Mouse (Mus musculus) limb, embryonic 15.5 days (tissue): Measurements from ENCODE around the gene Gm49027. TPM values are rescaled to one million over a fixed set of nuclear protein-coding genes. Genes with fewer than 3 reads are reported as not detected.

ENCODE experiments used
- ATAC-seq: fragments of 200-750 bp; cut with Nextera tagmentation; 2 replicates; pipeline ENCODE4 v1.8.0; 2017; ENCODE audit warnings: low read depth, moderate TSS enrichment; ENCODE audit not compliant: insufficient number of reproducible peaks, low FRiP score, low TSS enrichment
- H3K27ac ChIP-seq: fragments of 300-500 bp; sonication (generic); 2 replicates; pipeline ENCODE4 v1.5.1; 2015; ENCODE audit warnings: moderate library complexity, mild to moderate bottlenecking, inconsistent platforms
- H3K27me3 ChIP-seq: fragments of 300-500 bp; sonication (generic); 2 replicates; pipeline ENCODE4 v1.6.1; 2015; ENCODE audit warnings: inconsistent platforms
- H3K36me3 ChIP-seq: fragments of 300-500 bp; sonication (generic); 2 replicates; pipeline ENCODE4 v1.6.1; 2015; ENCODE audit warnings: inconsistent platforms
- H3K4me1 ChIP-seq: fragments of 300-500 bp; sonication (generic); 2 replicates; pipeline ENCODE4 v1.6.1; 2015; ENCODE audit warnings: inconsistent platforms
- H3K4me2 ChIP-seq: fragments of 300-500 bp; sonication (generic); 2 replicates; pipeline ENCODE4 v1.6.1; 2015; ENCODE audit warnings: mild to moderate bottlenecking, inconsistent platforms
- H3K4me3 ChIP-seq: fragments of 300-500 bp; sonication (generic); 2 replicates; pipeline ENCODE4 v1.5.1; 2015; ENCODE audit warnings: mild to moderate bottlenecking, inconsistent platforms
- H3K9ac ChIP-seq: fragments of 300-500 bp; sonication (generic); 2 replicates; pipeline ENCODE4 v1.6.1; 2015; ENCODE audit warnings: inconsistent platforms
- H3K9me3 ChIP-seq: fragments of 300-500 bp; sonication (generic); 2 replicates; pipeline ENCODE4 v1.6.1; 2016; ENCODE audit warnings: inconsistent platforms
- WGBS: fragments of 180-500 bp; shearing (Covaris S2); methylation state at CpG from one replicate; pipeline ENCODE4 v1.1.7; 2015; 5-methylcytosine and 5-hydroxymethylcytosine counted together
- microRNA-seq: library from miRNA; unstranded; fragments of <30 nt; microRNA quantifications from one replicate; pipeline ENCODE4, GENCODE M21; 2016
- polyA plus RNA-seq: library from polyadenylated mRNA; unstranded; fragments of >200 nt; fragmentation: Nextera tagmentation; extraction: Ambion mirVana; gene quantifications from 2 replicates; pipeline ENCODE4 v1.2.1, GENCODE M21; 2015

Gm49027 gene
- polyA plus RNA-seq, 1 experiment from 2014 or later, result 0.44 TPM

DNA sequence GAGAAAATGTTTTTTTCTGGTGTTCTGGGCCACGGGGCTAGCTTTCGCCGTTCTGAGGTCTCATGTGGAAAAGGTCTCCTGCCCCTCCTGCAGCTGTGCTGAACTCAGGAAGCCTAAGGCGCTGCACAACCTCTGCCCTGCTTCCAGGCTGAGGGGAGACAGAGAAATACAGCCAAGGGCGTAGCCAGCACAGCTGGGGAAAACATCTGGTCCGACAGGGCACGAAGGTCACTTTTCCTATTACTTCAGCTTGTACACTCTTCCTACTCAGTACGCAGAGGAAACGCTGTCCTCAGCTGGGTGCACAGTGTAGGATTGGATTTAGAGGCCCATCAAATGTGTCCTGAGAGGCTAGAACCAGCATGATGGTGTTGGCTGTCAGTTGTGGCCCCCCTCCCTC is 35.4 kb downstream of the Gm49027 start:
- H3K36me3 ChIP-seq, result no peaks in the 10 kb centered on the region
- no peak overlapping the region for H3K9ac ChIP-seq
- no peak overlapping the region for H3K27ac ChIP-seq
- H3K4me2 ChIP-seq, result no peak overlapping the region
- WGBS, result 38% methylated on average over 9 of the region's 9 CpGs
- peaks cover 7% of the 10 kb centered on the region for H3K4me1 ChIP-seq
- no peak for ATAC-seq
- no peaks in the 10 kb centered on the region for H3K27me3 ChIP-seq
- no peaks in the 10 kb centered on the region for H3K9me3 ChIP-seq
- H3K4me3 ChIP-seq, result no peak overlapping the region

DNA sequence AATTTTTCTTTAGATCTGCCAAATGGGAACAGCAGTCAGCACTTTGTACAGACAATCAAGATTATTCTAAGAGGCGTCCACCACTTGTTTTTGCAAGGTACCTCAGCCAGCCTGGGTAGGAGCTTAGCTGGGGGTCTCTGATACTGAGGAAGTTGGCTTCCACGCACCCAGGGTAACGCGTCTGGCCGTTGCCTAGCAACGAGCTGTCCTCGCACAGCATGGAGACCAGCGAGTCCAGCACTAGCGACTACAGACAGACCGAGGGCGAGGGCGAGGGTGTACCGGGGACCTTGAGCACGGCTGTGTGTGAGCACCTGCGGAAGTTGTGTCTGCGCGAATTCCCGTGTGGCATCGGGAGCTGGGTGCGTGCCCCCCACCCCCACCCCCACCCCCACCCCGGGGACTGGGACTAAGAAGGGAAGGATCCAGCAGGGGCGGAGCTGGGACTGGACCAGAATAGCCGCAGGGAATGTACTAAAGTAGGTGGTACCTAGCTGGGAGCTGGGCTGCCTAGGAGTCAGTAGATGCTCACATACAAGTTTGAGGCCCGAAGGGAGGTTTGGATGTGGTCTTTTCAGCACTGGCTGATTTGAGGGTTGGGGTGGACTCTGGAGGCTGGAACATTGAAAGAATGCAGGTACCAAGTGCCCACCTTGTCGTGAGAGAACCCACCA is 36.0 kb downstream of the Gm49027 start, which contains the start of the genes Lrrc43 and Il31:
Gene Lrrc43 (plus strand): TSS at position 194 of the 674 bp plus-strand sequence.
Gene Il31 (minus strand): TSS at position 378 of the 674 bp plus-strand sequence.
- 8% methylated on average over 25 of the region's 25 CpGs for WGBS
- Histone ChIP-seq H3K4me1 (peaks cover 7% of the 10 kb centered on the region), H3K4me2 (peak within 1 kb of the TSS; percentile 29; the same call in 1 of the 2 replicates), H3K4me3 (no peak within 1 kb of the TSS), H3K27me3 (no peaks in the 10 kb centered on the region), H3K9me3 (no peaks in the 10 kb centered on the region), H3K9ac (no peak within 1 kb of the TSS), H3K27ac (no peak within 1 kb of the TSS), H3K36me3 (no peaks in the 10 kb centered on the region)
- no peak; the same call in 1 of the 2 replicates for ATAC-seq

DNA sequence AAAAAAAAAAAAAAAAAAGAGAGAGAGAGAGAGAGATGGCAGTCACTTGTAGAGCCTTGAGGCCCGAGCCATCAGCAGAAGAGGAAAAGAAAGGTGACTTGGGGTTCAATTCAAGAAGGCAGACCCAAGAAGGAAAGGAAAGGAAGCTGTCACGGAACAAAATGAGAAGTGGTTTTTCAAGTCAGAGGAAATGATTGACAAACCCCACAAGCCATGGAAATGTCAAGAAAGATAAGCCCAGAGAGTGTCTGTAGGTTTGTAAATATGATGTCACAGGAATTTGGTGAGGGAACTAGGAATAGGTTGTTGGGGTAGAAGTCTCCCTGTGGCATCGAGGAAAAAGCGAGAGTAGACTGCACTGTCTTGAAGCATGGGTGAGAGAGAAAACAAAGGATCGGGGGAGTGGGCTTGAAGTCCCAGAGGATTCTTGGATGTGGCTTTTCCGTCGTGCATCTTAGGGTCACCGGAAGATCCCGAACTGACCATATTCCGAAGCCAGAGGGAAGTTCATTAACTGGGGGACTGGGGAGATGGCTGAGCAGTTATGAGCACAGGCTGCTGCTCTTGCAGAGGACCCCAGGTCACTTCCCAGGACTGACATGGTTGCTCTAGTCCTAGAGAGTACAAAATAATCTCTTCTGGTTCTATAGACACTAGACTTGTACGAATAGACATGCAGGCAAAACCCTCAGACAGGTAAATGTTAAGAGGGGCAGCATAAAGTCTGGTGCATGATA is 37.5 kb downstream of the Gm49027 start:
- no peak overlapping the region for H3K9ac ChIP-seq
- no peak overlapping the region for H3K4me2 ChIP-seq
- H3K4me3 ChIP-seq, result no peak overlapping the region
- no peaks in the 10 kb centered on the region for H3K27me3 ChIP-seq
- 81% methylated on average over 11 of the region's 11 CpGs for WGBS
- H3K27ac ChIP-seq, result no peak overlapping the region
- H3K36me3 ChIP-seq, result no peaks in the 10 kb centered on the region
- no peaks in the 10 kb centered on the region for H3K9me3 ChIP-seq
- no peak for ATAC-seq
- peaks cover 7% of the 10 kb centered on the region for H3K4me1 ChIP-seq

DNA sequence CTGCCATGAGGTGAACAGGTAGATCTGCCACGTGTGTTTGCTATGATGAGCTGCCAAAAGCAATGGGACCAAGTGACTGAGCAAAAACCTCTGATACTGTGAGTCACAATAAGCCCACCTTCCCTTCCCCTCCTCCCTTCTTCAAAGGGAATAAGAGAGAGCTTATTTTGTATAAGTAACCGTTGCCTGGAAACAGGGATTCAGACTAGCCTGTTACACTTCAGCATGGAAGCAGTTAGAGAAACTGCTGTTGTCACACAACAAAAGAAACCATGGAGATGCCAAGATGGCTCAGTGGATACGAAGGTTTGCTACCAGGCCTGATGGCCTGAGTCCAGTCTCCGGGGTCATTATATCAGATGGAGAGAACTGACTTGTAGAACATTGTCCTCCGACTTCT is 51.5 kb downstream of the Gm49027 start:
- H3K4me1 ChIP-seq, result peaks cover 5% of the 10 kb centered on the region
- no peaks in the 10 kb centered on the region for H3K9me3 ChIP-seq
- no peaks in the 10 kb centered on the region for H3K36me3 ChIP-seq
- no peak overlapping the region for H3K4me3 ChIP-seq
- no peak overlapping the region for H3K4me2 ChIP-seq
- H3K9ac ChIP-seq, result no peak overlapping the region
- H3K27me3 ChIP-seq, result no peaks in the 10 kb centered on the region
- no peak for ATAC-seq
- no peak overlapping the region for H3K27ac ChIP-seq
- WGBS, result 81% methylated on average over 5 of the region's 5 CpGs

DNA sequence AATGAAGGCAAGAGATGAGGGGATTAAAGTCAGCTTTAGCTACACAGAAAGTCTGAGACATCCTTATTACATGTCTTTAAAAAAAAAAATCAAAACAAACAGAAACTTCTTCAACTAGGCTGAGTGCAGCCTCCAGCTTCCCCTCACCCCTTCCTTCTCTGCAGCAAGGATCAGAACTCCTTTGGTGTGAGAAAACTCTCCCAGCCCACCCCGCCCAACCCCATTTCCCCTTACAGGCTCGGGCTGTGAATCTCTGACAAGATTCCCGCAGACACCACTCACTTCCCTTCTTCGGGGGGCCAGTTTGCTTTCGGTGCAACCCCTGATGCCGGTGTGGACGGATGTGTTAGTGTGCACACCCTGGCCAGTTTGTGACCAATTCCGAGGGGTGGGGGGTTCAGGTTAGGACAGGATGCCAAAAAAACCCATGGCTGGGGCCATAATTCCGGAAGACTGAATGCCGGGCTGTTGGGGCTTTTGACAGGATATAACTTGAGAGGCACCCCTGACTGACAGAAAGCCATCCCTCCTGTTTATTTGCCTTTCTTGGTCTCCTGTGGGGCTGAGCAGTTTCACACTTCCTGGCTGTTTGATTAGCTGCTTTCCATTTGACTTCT is 54.4 kb downstream of the Gm49027 start:
- ATAC-seq, result no peak
- Histone ChIP-seq H3K9me3 (no peaks in the 10 kb centered on the region), H3K4me3 (peak overlapping the region; percentile 7; the same call in 1 of the 2 replicates), H3K9ac (no peak overlapping the region), H3K27me3 (no peaks in the 10 kb centered on the region), H3K4me2 (peak overlapping the region; percentile 36), H3K4me1 (peaks cover 5% of the 10 kb centered on the region), H3K27ac (peak overlapping the region; percentile 17; the same call in 1 of the 2 replicates), H3K36me3 (no peaks in the 10 kb centered on the region)
- 19% methylated on average over 10 of the region's 10 CpGs for WGBS

DNA sequence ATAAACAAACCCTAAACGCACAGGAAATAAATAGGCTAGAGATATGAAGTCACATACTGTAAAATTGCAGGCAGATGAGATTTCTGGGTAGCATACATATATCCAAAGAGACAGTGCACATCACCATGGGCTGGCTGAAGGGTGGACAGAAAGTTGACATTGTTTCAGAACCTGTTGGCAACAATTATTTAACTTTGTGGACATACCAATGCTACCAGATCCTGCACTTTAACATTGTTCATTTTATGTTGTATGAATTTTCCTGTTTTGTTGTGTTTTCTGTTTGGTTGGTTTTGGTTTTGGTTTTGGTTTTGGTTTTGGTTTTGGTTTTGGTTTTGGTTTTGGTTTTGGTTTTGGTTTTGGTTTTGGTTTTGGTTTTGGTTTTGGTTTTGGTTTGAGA is 60.6 kb downstream of the Gm49027 start:
- WGBS, result 69% methylated on average over 1 of the region's 1 CpGs

More for the DNA sequence above, 60.6 kb downstream of the Gm49027 start:
- no peaks in the 10 kb centered on the region for H3K4me1 ChIP-seq
- no peak for ATAC-seq
- H3K4me2 ChIP-seq, result no peak overlapping the region
- H3K27me3 ChIP-seq, result no peaks in the 10 kb centered on the region
- no peak overlapping the region for H3K9ac ChIP-seq
- H3K4me3 ChIP-seq, result no peak overlapping the region
- no peaks in the 10 kb centered on the region for H3K36me3 ChIP-seq
- H3K9me3 ChIP-seq, result no peaks in the 10 kb centered on the region
- H3K27ac ChIP-seq, result no peak overlapping the region

Small RNA genes lying within 50 kb of the gene (microRNA-seq; reads per million reads assigned to microRNA genes)
- 1.0 reads per million for gene Mir7647

Other genes with a start within 250 kb of the Gm49027 start
- 20.4 and 22.3 TPM in 2 replicates for gene Bcl7a, start 181.7 kb downstream of the Gm49027 start, polyA plus RNA-seq
- gene Mlxip, start 130.7 kb downstream of the Gm49027 start, polyA plus RNA-seq, result 12.7 and 13.7 TPM in 2 replicates
- not detected in 2 replicates for gene Lrrc43, start 36.2 kb downstream of the Gm49027 start, polyA plus RNA-seq
- not detected in 2 replicates for gene Il31, start 36.0 kb downstream of the Gm49027 start, polyA plus RNA-seq
- 0.12 and 0.58 TPM in 2 replicates for gene B3gnt4, start 15.0 kb downstream of the Gm49027 start, polyA plus RNA-seq
- 95.4 and 99.4 TPM in 2 replicates for gene Diablo, start 1.3 kb downstream of the Gm49027 start, polyA plus RNA-seq
- 25.7 and 29.7 TPM in 2 replicates for gene Vps33a, start 47.5 kb upstream of the Gm49027 start, polyA plus RNA-seq
- 45.4 and 46.6 TPM in 2 replicates for gene Clip1, start 159.1 kb upstream of the Gm49027 start, polyA plus RNA-seq
- 62.3 and 62.7 TPM in 2 replicates for gene Zcchc8, start 195.6 kb upstream of the Gm49027 start, polyA plus RNA-seq
- 109 and 111 TPM in 2 replicates for gene Rsrc2, start 223.9 kb upstream of the Gm49027 start, polyA plus RNA-seq
- 20.1 and 21.0 TPM in 2 replicates for gene Kntc1, start 224.2 kb upstream of the Gm49027 start, polyA plus RNA-seq